In genomic region chr19:42578631-42579030, GRCm38 (mm10) we compare ENCODE assay signal across 28 mouse cellular contexts. TPM values are rescaled to one million over a fixed set of nuclear protein-coding genes. Genes with fewer than 3 reads are reported as not detected.
A peak's percentile ranks its signal among the peaks of the same experiment; 100 is the strongest.
DNase-seq lines count a peak whose midpoint lies in the region; ATAC-seq lines count a peak whose summit lies in the region.
"Had no signal": no experiment of that assay in that cellular context is flagged by ENCODE, and none has a peak within 500 bp of the region (broad histone marks: within the 10 kb centered on the region; RNA-seq: fewer than 3 reads in every experiment).

No protein-coding gene starts in this region.

- no peaks in the 10 kb centered on the region for H3K27me3 ChIP-seq in midbrain, embryonic 11.5 days (ENCODE audit: control insufficient read depth, insufficient read depth, low read length)
- no peaks in the 10 kb centered on the region for H3K27me3 ChIP-seq in midbrain, embryonic 14.5 days (ENCODE audit: control insufficient read depth, insufficient read depth, low read length)
- H3K27me3 ChIP-seq: CH12.LX; embryonic facial prominence, embryonic 13.5 days; embryonic facial prominence, embryonic 15.5 days; forebrain, embryonic 12.5 days; Patski had no signal

- no peak overlapping the region for H3K27ac ChIP-seq in midbrain, embryonic 11.5 days (ENCODE audit: low read depth, low read length)
- H3K27ac ChIP-seq in midbrain, embryonic 14.5 days (replicated peaks; ENCODE audit: low read depth, low read length), result no peak overlapping the region
- H3K27ac ChIP-seq: embryonic facial prominence, embryonic 13.5 days; embryonic facial prominence, embryonic 15.5 days; forebrain, embryonic 10.5 days; forebrain, embryonic 12.5 days had no signal

- ATAC-seq in midbrain, embryonic 11.5 days (ENCODE audit: low FRiP score), result no peak
- no peak for ATAC-seq in midbrain, embryonic 14.5 days (ENCODE audit: low FRiP score, low TSS enrichment)
- ATAC-seq: activated CD4-positive, CD25-positive, alpha-beta regulatory T cell, adult 4 months; CD4-positive, CD25-positive, alpha-beta regulatory T cell, adult 4 months; forebrain, embryonic 14.5 days; forebrain, embryonic 16.5 days; Patski had no signal

- H3K4me1 ChIP-seq in midbrain, embryonic 11.5 days (ENCODE audit: control insufficient read depth, insufficient read depth, low read length), result no peaks in the 10 kb centered on the region
- no peaks in the 10 kb centered on the region for H3K4me1 ChIP-seq in midbrain, embryonic 14.5 days (ENCODE audit: control insufficient read depth, insufficient read depth, low read length)
- H3K4me1 ChIP-seq: embryonic facial prominence, embryonic 13.5 days; embryonic facial prominence, embryonic 15.5 days; forebrain, embryonic 12.5 days had no signal

- no peak overlapping the region for H3K4me2 ChIP-seq in midbrain, embryonic 11.5 days
- H3K4me2 ChIP-seq in midbrain, embryonic 14.5 days (ENCODE audit: low read length), result no peak overlapping the region
- H3K4me2 ChIP-seq: embryonic facial prominence, embryonic 13.5 days; embryonic facial prominence, embryonic 15.5 days; forebrain, embryonic 12.5 days had no signal

- H3K4me3 ChIP-seq in midbrain, embryonic 11.5 days (ENCODE audit: low read depth, low read length), result no peak overlapping the region
- no peak overlapping the region for H3K4me3 ChIP-seq in midbrain, embryonic 14.5 days (replicated peaks; ENCODE audit: low read depth, low read length)
- H3K4me3 ChIP-seq: embryonic facial prominence, embryonic 13.5 days; embryonic facial prominence, embryonic 15.5 days; erythroblast, embryonic 14.5 days; forebrain, embryonic 10.5 days; forebrain, embryonic 12.5 days had no signal

- DNase-seq in adrenal gland, adult (ENCODE audit: inconsistent age in 2 of 2, low spot score in 1 of 2), result peak; percentile 44 to 81
- no peak for DNase-seq in adrenal gland, postnatal 4 days (ENCODE audit: low spot score in 2 of 2)
- DNase-seq in adrenal gland, adult 8-10 months, result peak; percentile 29
- DNase-seq in adrenal gland, adult 18-20 months (ENCODE audit: low spot score in 2 of 2), result no peak
- DNase-seq in midbrain, embryonic 11.5 days (ENCODE audit: low spot score, missing footprints), result peak; percentile 69
- no peak for DNase-seq in midbrain, embryonic 14.5 days
- peak; percentile 55 to 59 for DNase-seq in adrenal gland, postnatal 36 days
- no peak for DNase-seq in thymus, postnatal 25 days
- DNase-seq: B cell, adult 2 months; cerebellum, adult 11 months; cerebellum, adult 18-20 months; cerebellum, adult 8-10 months; cerebellum, adult 9-11 months; cerebellum, postnatal 14 days; cerebellum, postnatal 36 days had no signal

- H3K36me3 ChIP-seq in midbrain, embryonic 11.5 days (ENCODE audit: control insufficient read depth, insufficient read depth, low read length), result no peaks in the 10 kb centered on the region
- H3K36me3 ChIP-seq in midbrain, embryonic 14.5 days (ENCODE audit: control insufficient read depth, insufficient read depth, low read length), result no peaks in the 10 kb centered on the region

- no peak overlapping the region for H3K9ac ChIP-seq in midbrain, embryonic 11.5 days (ENCODE audit: low read length)
- no peak overlapping the region for H3K9ac ChIP-seq in midbrain, embryonic 14.5 days (replicated peaks; ENCODE audit: low read length)
- H3K9ac ChIP-seq: embryonic facial prominence, embryonic 13.5 days; embryonic facial prominence, embryonic 15.5 days; forebrain, embryonic 12.5 days had no signal

- 80% methylated on average over 4 of the region's 4 CpGs for WGBS in midbrain, embryonic 11.5 days
- 83% methylated on average over 4 of the region's 4 CpGs for WGBS in midbrain, embryonic 14.5 days

- H3K9me3 ChIP-seq in midbrain, embryonic 11.5 days (ENCODE audit: control insufficient read depth, low read length), result no peaks in the 10 kb centered on the region
- H3K9me3 ChIP-seq in midbrain, embryonic 14.5 days (ENCODE audit: control insufficient read depth, low read length), result no peaks in the 10 kb centered on the region
- H3K9me3 ChIP-seq: embryonic facial prominence, embryonic 13.5 days; embryonic facial prominence, embryonic 15.5 days; forebrain, embryonic 10.5 days; forebrain, embryonic 12.5 days; G1E had no signal

RNA-seq across cellular contexts. Expression of gene Loxl4, which starts 34.0 kb away (rescaled TPM):
- 1 to 10 TPM; 2.3 TPM for total RNA-seq in adrenal gland, postnatal 4 days (2021)
- total RNA-seq in adrenal gland, adult 8-10 months (2022), result 1 to 10 TPM; 1.5 to 3.1 (median 2.0) TPM
- 10 to 100 TPM in 1 of 2 experiments, 1 to 10 TPM in 1; 2.0 to 11.5 TPM for total RNA-seq in adrenal gland, adult 18-20 months (2021)
- 0.12 and 0.25 TPM in 2 replicates for polyA plus RNA-seq in midbrain, embryonic 11.5 days (2014; fragmentation: Nextera tagmentation; extraction: Ambion mirVana)
- polyA plus RNA-seq in midbrain, embryonic 14.5 days (2014; fragmentation: Nextera tagmentation; extraction: Ambion mirVana), result 0.18 and 0.20 TPM in 2 replicates
- 1 to 10 TPM; 1.4 to 2.0 TPM for total RNA-seq in adrenal gland, postnatal 36 days (2021)
- total RNA-seq: CH12.LX; common myeloid progenitor, adult 5-6 weeks; G1E had no signal
- polyA plus RNA-seq: erythroblast, embryonic 14.5 days; G1E had no signal

Comparison
In these comparisons a context has a peak if more than half of its experiments do, and no peak if none do; other contexts are left out.
1. DNase-seq: peak in adrenal gland, adult (2 of 2), adrenal gland, adult 8-10 months (single experiment), midbrain, embryonic 11.5 days (single experiment) and adrenal gland, postnatal 36 days (2 of 2); none in adrenal gland, postnatal 4 days (0 of 2), adrenal gland, adult 18-20 months (0 of 2), midbrain, embryonic 14.5 days (single experiment) and thymus, postnatal 25 days (single experiment).